Mouse (Mus musculus) common myeloid progenitor, adult 5-6 weeks (primary cell): ENCODE results near the gene Phf21a. TPM values are rescaled to one million over a fixed set of nuclear protein-coding genes. Genes with fewer than 3 reads are reported as not detected.
"Not testable (repeated sequence)": the region's sequence is repeated elsewhere in the genome, so short reads cannot be mapped to it uniquely, and the experiment has no call there.

Source experiments
- ATAC-seq: replicated peaks from 2 replicates; pipeline ENCODE4 v1.8.0; 2016; ENCODE audit warnings: low read depth, mild to moderate bottlenecking, moderate TSS enrichment, inconsistent platforms; ENCODE audit not compliant: poor library complexity, severe bottlenecking
- total RNA-seq: library from RNA; stranded (forward); fragments of 200-1000, 187-1606 nt; gene quantifications from 2 replicates; pipeline ENCODE4 v1.2.3, GENCODE M21; 2017

Gene Phf21a
- total RNA-seq, 1 experiment from 2014 or later: 40.4 TPM

- ATAC-seq: no peak
Measured at GRCm38 (mm10) chr2:92071143-92071542, 21.8 kb upstream of the Phf21a start.

- ATAC-seq: no peak
Measured at GRCm38 (mm10) chr2:92076086-92076692, 16.7 kb upstream of the Phf21a start.

DNA sequence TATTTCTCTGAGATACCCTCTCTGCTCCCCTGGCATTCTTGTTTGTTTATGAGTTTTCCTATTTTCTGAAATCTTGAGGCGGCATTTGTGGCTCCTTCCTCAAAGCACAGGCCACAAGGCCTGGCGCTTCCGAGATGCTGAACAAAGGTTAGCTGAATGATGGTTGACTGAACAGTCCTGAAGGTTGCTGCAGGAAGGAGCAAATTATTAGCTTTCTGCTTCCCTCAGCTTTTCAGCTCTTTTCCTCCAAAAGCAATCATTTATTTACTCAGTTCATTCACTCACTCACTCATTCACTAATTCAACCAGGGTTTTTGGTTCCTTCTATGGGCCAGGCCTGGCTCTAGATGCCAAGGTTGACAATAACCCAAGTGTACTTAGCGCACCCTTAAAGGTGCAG is 10.7 kb upstream of the Phf21a start:
- ATAC-seq: no peak

GRCm38 (mm10) chr2:92085721-92086120 is 7.2 kb upstream of the Phf21a start:
- no peak for ATAC-seq

GRCm38 (mm10) chr2:92087065-92087464 is 5.9 kb upstream of the Phf21a start:
- no peak for ATAC-seq

- no peak for ATAC-seq
Measured at GRCm38 (mm10) chr2:92089782-92090181, 3.1 kb upstream of the Phf21a start.

GRCm38 (mm10) chr2:92093503-92093902 is 586 bp downstream of the Phf21a start:
- not testable (repeated sequence) for ATAC-seq

- no peak for ATAC-seq
Measured at GRCm38 (mm10) chr2:92094078-92094477, 1.2 kb downstream of the Phf21a start.

DNA sequence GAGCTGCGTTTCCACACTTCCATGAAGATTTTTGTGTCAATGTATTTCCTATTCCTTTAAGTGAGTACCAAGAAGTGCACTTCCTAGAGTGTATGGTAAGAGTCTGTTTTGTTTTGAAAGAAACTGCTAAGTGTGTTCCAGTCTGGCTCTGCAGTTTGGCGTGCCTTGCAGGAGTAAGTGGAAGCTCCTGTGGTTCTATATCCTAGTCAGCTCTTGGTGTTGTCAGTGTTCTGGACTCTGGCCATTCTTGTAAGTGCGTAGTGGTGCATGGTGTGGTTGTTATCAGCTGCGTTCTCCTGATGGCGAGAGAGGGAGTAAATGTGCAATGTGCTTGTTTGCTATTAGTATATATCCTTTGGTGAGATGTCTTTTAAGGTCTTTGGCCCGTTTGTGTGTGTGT is 7.9 kb downstream of the Phf21a start:
- no peak for ATAC-seq

GRCm38 (mm10) chr2:92124523-92124922 is 31.6 kb downstream of the Phf21a start:
- peak; percentile 80 for ATAC-seq

- ATAC-seq: no peak
Measured at GRCm38 (mm10) chr2:92125330-92125729, 32.4 kb downstream of the Phf21a start.

DNA sequence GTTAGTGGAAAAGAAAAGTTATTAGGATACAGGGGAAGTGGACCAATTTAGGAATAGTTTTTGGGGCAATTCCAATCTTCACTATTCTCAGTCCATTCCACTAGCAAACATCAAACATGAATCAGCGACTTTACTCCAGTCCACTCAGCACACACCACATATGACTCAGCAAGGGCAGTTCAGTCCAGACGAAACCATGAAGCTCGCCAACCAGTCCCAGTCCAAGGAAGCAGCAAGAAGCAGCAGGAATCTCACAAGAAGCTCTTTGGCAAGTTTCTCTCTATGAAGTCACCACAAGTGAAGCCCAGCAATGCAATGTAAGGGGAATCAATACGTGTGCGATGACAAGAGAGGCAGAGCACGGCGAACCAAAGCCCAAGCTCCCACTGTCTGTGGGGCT is 37.2 kb downstream of the Phf21a start:
- no peak for ATAC-seq

- no peak for ATAC-seq
Measured at GRCm38 (mm10) chr2:92138736-92139135, 45.8 kb downstream of the Phf21a start.

DNA sequence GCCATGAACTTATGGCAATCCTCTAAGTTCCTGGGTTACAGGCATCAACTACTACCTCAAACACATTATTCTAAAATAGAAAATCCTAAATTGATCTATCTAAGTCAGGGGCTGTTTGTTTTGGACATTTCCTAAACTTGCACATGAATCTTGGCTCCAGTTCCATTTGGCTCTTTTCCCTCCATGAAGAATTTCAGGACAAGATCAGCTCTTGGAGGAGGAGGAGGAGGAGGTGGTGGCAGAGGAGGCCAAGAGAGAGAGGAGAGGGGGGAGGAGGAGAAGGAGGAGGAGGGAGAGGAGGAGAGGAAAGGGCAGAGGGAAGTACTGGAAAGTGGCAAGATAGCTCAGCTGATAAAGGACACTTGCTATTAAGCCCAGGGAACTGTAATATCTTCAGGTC is 46.4 kb downstream of the Phf21a start:
- no peak for ATAC-seq

GRCm38 (mm10) chr2:92140383-92140782 is 47.5 kb downstream of the Phf21a start:
- no peak for ATAC-seq

DNA sequence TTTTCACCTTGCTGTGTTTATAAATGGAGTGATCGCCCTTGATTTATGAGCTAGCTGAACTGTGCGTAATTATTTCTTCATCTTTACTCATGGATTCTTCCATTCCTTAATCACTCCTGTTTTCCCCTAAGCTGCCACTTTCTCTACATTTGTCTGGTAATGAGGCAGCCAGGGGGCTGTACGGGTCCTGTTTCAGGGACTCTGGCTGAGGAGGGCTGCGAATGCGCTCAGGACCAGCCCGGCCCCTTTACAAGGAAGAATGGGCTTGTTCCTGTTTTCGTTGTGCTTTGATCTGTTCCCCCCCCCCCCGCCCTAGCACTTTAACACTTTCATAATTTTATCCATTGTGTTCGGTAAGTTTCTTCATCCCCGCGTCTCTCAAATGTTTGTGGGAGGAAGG is 48.2 kb downstream of the Phf21a start:
- ATAC-seq: peak; percentile 62; the same call in 1 of the 2 replicates

- ATAC-seq: no peak
Measured at GRCm38 (mm10) chr2:92143932-92144331, 51.0 kb downstream of the Phf21a start.

DNA sequence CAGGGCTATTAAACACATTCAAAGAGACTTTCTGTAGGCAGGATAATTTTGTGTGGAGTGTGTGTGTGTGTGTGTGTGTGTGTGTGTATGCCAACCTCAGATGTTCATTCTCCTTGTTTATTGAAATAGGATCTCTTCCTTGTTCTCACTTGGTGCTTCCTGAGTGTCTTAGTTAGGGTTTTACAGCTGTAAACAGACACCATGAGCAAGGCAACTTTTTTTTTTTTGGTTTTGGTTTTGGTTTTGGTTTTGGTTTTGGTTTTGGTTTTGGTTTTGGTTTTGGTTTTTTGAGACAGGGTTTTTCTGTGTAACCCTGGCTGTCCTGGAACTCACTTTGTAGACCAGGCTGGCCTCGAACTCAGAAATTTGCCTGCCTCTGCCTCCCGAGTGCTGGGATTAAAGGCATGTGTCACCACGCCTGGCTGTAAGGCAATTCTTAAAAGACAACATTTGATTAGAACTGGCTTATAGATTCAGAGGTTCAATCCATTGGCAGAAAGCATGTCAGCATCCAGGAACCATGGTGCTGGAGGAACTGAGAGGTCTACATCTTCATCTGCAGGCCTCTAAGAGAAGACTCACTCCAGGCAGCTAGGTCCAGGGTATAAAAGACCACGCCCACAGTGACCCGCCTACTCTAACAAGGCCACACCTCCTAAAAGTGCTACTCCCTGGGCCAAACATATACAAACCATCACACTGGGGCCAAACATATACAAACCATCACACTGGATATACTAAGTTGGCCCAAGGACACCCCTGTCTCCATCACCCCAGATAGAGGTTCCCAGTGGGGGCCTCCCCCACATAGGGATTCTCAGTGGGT is 55.2 kb downstream of the Phf21a start:
- not testable (repeated sequence) for ATAC-seq

GRCm38 (mm10) chr2:92164291-92164690 is 71.4 kb downstream of the Phf21a start:
- ATAC-seq: no peak

GRCm38 (mm10) chr2:92166950-92167349 is 74.0 kb downstream of the Phf21a start:
- ATAC-seq: no peak

DNA sequence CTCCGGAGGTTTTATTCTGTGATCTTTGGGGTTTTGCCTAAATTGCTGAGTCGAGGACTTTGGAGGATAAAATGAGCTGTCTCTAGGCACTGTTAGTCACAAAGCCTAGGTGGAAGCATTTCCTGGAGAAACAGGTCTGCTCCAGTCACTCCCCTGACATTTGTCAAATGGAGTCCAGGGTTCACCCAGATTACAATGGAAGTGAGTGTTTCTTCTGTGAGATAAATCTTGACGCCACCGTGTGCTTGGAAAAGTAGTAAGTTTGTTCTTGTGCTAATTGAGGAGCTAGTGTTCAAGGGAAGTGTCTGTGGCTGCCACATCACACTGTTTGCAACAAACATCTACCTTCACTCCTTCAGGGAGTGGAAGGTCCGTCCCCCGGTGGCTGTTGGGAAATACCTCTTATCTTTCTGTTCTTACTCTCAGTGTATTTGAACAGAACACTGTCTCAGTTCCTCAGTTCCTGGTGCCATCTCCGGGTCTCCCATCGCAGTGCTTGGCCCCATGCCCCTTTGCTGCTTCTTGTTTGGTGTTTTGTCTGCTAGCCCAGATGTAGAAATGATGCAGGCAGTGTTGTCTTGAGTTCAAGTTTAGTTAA is 78.2 kb downstream of the Phf21a start:
- ATAC-seq: no peak
